Mouse (Mus musculus): ENCODE results near the gene Cfdp1. TPM values are rescaled to one million over a fixed set of nuclear protein-coding genes. Genes with fewer than 3 reads are reported as not detected.

Gene Cfdp1
- total RNA-seq, 1 experiment: 190 TPM

- Histone ChIP-seq H3K36me3 (ENCODE audit: control insufficient read depth, insufficient read depth, low read length, poor library complexity, severe bottlenecking) (no peaks in the 10 kb centered on the region), H3K9ac (ENCODE audit: insufficient read depth, low read depth, low read length, poor library complexity, severe bottlenecking) (no peak overlapping the region), H3K27ac (ENCODE audit: insufficient read depth, low read depth, low read length, poor library complexity, severe bottlenecking) (no peak overlapping the region), H3K4me1 (ENCODE audit: control insufficient read depth in 2 of 2, insufficient read depth in 2 of 2, low read length in 2 of 2, poor library complexity in 1 of 2) (peaks cover 4 to 18% of the 10 kb centered on the region in 2 experiments), H3K4me3 (ENCODE audit: insufficient read depth in 1 of 2, low read depth in 1 of 2, low read length in 2 of 2, poor library complexity in 1 of 2, severe bottlenecking in 1 of 2) (no peak overlapping the region), H3K9me3 (ENCODE audit: control insufficient read depth, insufficient read depth, low read depth, low read length) (no peaks in the 10 kb centered on the region)
- TF ChIP-seq ZNF384 (IDR thresholded peaks at IDR 0.05; ENCODE audit: low read depth, low read length): no peak
- TF ChIP-seq ZC3H11A (IDR thresholded peaks at IDR 0.05; ENCODE audit: borderline replicate concordance, low read depth, low read length): no peak
- no peak for TF ChIP-seq MAFK (IDR thresholded peaks at IDR 0.05; ENCODE audit: insufficient read depth, low read depth, low read length)
- TF ChIP-seq HCFC1 (IDR thresholded peaks at IDR 0.05; ENCODE audit: borderline replicate concordance, insufficient read depth, low read length): no peak
- TF ChIP-seq CHD2 (IDR thresholded peaks at IDR 0.05; ENCODE audit: low read depth, low read length): no peak
- in situ Hi-C loops (cut with MboI; ENCODE audit: low sequenced_read_pairs in 2 of 2, unreplicated experiment in 2 of 2): no loop called here
- DNase-seq (ENCODE audit: low read depth, low spot score): no peak
Measured at GRCm38 (mm10) chr8:111758817-111759216, 95.3 kb downstream of the Cfdp1 start.

- no peaks in the 10 kb centered on the region for H3K36me3 ChIP-seq (ENCODE audit: control insufficient read depth, insufficient read depth, low read length, poor library complexity, severe bottlenecking)
- H3K9me3 ChIP-seq (ENCODE audit: control insufficient read depth, insufficient read depth, low read depth, low read length): no peaks in the 10 kb centered on the region
- H3K9ac ChIP-seq (ENCODE audit: insufficient read depth, low read depth, low read length, poor library complexity, severe bottlenecking): no peak overlapping the region
- no peak for DNase-seq (ENCODE audit: low read depth, low spot score)
- H3K4me3 ChIP-seq (ENCODE audit: insufficient read depth in 1 of 2, low read depth in 1 of 2, low read length in 2 of 2, poor library complexity in 1 of 2, severe bottlenecking in 1 of 2): no peak overlapping the region
- in situ Hi-C loops (cut with MboI; ENCODE audit: low sequenced_read_pairs in 2 of 2, unreplicated experiment in 2 of 2): no loop called here
- peaks cover 4 to 15% of the 10 kb centered on the region in 2 experiments for H3K4me1 ChIP-seq (ENCODE audit: control insufficient read depth in 2 of 2, insufficient read depth in 2 of 2, low read length in 2 of 2, poor library complexity in 1 of 2)
- no peak overlapping the region for H3K27ac ChIP-seq (ENCODE audit: insufficient read depth, low read depth, low read length, poor library complexity, severe bottlenecking)
- no peak for TF ChIP-seq CHD2 (IDR thresholded peaks at IDR 0.05; ENCODE audit: low read depth, low read length)
- TF ChIP-seq HCFC1 (IDR thresholded peaks at IDR 0.05; ENCODE audit: borderline replicate concordance, insufficient read depth, low read length): no peak
- no peak for TF ChIP-seq ZNF384 (IDR thresholded peaks at IDR 0.05; ENCODE audit: low read depth, low read length)
- TF ChIP-seq ZC3H11A (IDR thresholded peaks at IDR 0.05; ENCODE audit: borderline replicate concordance, low read depth, low read length): no peak
- no peak for TF ChIP-seq MAFK (IDR thresholded peaks at IDR 0.05; ENCODE audit: insufficient read depth, low read depth, low read length)
Measured at GRCm38 (mm10) chr8:111757599-111757998, 96.5 kb downstream of the Cfdp1 start.

- H3K27ac ChIP-seq (ENCODE audit: insufficient read depth, low read depth, low read length, poor library complexity, severe bottlenecking): no peak overlapping the region
- in situ Hi-C loops (cut with MboI; ENCODE audit: low sequenced_read_pairs in 2 of 2, unreplicated experiment in 2 of 2): no loop called here
- no peak for DNase-seq (ENCODE audit: low read depth, low spot score)
- no peaks in the 10 kb centered on the region for H3K36me3 ChIP-seq (ENCODE audit: control insufficient read depth, insufficient read depth, low read length, poor library complexity, severe bottlenecking)
- no peaks in the 10 kb centered on the region for H3K9me3 ChIP-seq (ENCODE audit: control insufficient read depth, insufficient read depth, low read depth, low read length)
- H3K4me1 ChIP-seq (ENCODE audit: control insufficient read depth in 2 of 2, insufficient read depth in 2 of 2, low read length in 2 of 2, poor library complexity in 1 of 2): peaks cover 0 to 16% of the 10 kb centered on the region in 2 experiments; a peak in 2 of 4 replicates
- no peak overlapping the region for H3K9ac ChIP-seq (ENCODE audit: insufficient read depth, low read depth, low read length, poor library complexity, severe bottlenecking)
- TF ChIP-seq MAFK (IDR thresholded peaks at IDR 0.05; ENCODE audit: insufficient read depth, low read depth, low read length) (no peak), ZNF384 (IDR thresholded peaks at IDR 0.05; ENCODE audit: low read depth, low read length) (no peak), CHD2 (IDR thresholded peaks at IDR 0.05; ENCODE audit: low read depth, low read length) (no peak), ZC3H11A (IDR thresholded peaks at IDR 0.05; ENCODE audit: borderline replicate concordance, low read depth, low read length) (no peak), HCFC1 (IDR thresholded peaks at IDR 0.05; ENCODE audit: borderline replicate concordance, insufficient read depth, low read length) (no peak)
- no peak overlapping the region for H3K4me3 ChIP-seq (ENCODE audit: insufficient read depth in 1 of 2, low read depth in 1 of 2, low read length in 2 of 2, poor library complexity in 1 of 2, severe bottlenecking in 1 of 2)
Measured at GRCm38 (mm10) chr8:111754736-111755135, 99.4 kb downstream of the Cfdp1 start.

DNA sequence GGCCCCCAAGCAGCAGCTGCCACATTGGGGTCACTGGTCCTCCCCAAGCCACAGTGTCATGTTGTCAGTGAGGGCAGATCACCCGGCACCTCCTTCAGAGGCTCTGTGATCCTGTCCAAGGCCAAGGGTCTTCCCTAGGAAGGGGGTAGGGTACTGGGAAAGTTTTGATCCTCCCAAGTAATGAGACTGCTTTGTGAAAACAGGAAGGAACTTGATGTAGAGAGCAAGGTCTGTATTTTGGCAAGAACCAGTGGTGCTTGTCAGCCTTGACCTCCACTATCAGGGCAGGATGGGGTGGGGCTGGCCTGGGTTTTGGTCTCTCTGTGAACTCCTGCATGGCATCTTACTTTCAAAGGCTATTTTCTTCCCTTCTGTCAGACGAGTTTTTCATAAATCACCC, 100.0 kb downstream of the Cfdp1 start:
- Histone ChIP-seq H3K4me3 (ENCODE audit: insufficient read depth in 1 of 2, low read depth in 1 of 2, low read length in 2 of 2, poor library complexity in 1 of 2, severe bottlenecking in 1 of 2) (no peak overlapping the region), H3K4me1 (ENCODE audit: control insufficient read depth in 2 of 2, insufficient read depth in 2 of 2, low read length in 2 of 2, poor library complexity in 1 of 2) (peaks cover 0 to 16% of the 10 kb centered on the region in 2 experiments; a peak in 2 of 4 replicates), H3K27ac (ENCODE audit: insufficient read depth, low read depth, low read length, poor library complexity, severe bottlenecking) (no peak overlapping the region), H3K36me3 (ENCODE audit: control insufficient read depth, insufficient read depth, low read length, poor library complexity, severe bottlenecking) (no peaks in the 10 kb centered on the region), H3K9me3 (ENCODE audit: control insufficient read depth, insufficient read depth, low read depth, low read length) (no peaks in the 10 kb centered on the region), H3K9ac (ENCODE audit: insufficient read depth, low read depth, low read length, poor library complexity, severe bottlenecking) (no peak overlapping the region)
- no peak for DNase-seq (ENCODE audit: low read depth, low spot score)
- in situ Hi-C loops (cut with MboI; ENCODE audit: low sequenced_read_pairs in 2 of 2, unreplicated experiment in 2 of 2): no loop called here
- no peak for TF ChIP-seq ZNF384 (IDR thresholded peaks at IDR 0.05; ENCODE audit: low read depth, low read length)
- TF ChIP-seq HCFC1 (IDR thresholded peaks at IDR 0.05; ENCODE audit: borderline replicate concordance, insufficient read depth, low read length): no peak
- no peak for TF ChIP-seq CHD2 (IDR thresholded peaks at IDR 0.05; ENCODE audit: low read depth, low read length)
- no peak for TF ChIP-seq MAFK (IDR thresholded peaks at IDR 0.05; ENCODE audit: insufficient read depth, low read depth, low read length)
- no peak for TF ChIP-seq ZC3H11A (IDR thresholded peaks at IDR 0.05; ENCODE audit: borderline replicate concordance, low read depth, low read length)

DNA sequence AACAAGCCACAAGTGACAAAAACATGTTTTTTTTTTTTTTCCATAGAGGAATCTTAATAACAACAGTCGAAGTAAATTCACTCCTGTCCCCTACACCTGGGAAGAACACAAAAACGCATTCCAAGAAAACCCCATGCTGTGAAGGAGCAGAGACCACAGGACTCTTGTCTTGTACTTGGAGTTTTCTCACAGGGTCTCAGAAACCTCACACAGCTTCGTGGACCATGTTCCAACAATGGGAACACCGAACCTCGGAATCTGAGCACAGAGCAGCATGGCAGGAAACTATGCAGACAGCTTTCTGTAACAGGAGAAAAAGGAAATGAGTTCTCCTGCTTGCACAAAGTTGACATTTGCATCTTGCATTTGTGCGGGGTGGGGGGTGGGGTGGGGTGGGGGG, 105.3 kb downstream of the Cfdp1 start:
- Histone ChIP-seq H3K9ac (ENCODE audit: insufficient read depth, low read depth, low read length, poor library complexity, severe bottlenecking) (no peak overlapping the region), H3K36me3 (ENCODE audit: control insufficient read depth, insufficient read depth, low read length, poor library complexity, severe bottlenecking) (no peaks in the 10 kb centered on the region), H3K4me1 (ENCODE audit: control insufficient read depth in 2 of 2, insufficient read depth in 2 of 2, low read length in 2 of 2, poor library complexity in 1 of 2) (peaks cover 12 to 30% of the 10 kb centered on the region in 2 experiments), H3K4me3 (ENCODE audit: insufficient read depth in 1 of 2, low read depth in 1 of 2, low read length in 2 of 2, poor library complexity in 1 of 2, severe bottlenecking in 1 of 2) (no peak overlapping the region), H3K9me3 (ENCODE audit: control insufficient read depth, insufficient read depth, low read depth, low read length) (no peaks in the 10 kb centered on the region), H3K27ac (ENCODE audit: insufficient read depth, low read depth, low read length, poor library complexity, severe bottlenecking) (peak overlapping the region; percentile 87; the same call in 1 of the 2 replicates)
- TF ChIP-seq MAFK (IDR thresholded peaks at IDR 0.05; ENCODE audit: insufficient read depth, low read depth, low read length) (no peak), ZC3H11A (IDR thresholded peaks at IDR 0.05; ENCODE audit: borderline replicate concordance, low read depth, low read length) (no peak), ZNF384 (IDR thresholded peaks at IDR 0.05; ENCODE audit: low read depth, low read length) (peak; percentile 1; the same call in 1 of the 2 replicates), HCFC1 (IDR thresholded peaks at IDR 0.05; ENCODE audit: borderline replicate concordance, insufficient read depth, low read length) (no peak), CHD2 (IDR thresholded peaks at IDR 0.05; ENCODE audit: low read depth, low read length) (no peak)
- DNase-seq (ENCODE audit: low read depth, low spot score): no peak
- in situ Hi-C loops (cut with MboI; ENCODE audit: low sequenced_read_pairs in 2 of 2, unreplicated experiment in 2 of 2): no loop called here
